Mouse (Mus musculus) adrenal gland, adult (tissue): ENCODE results near the gene Olfr1046.
"Not testable (repeated sequence)": the region's sequence is repeated elsewhere in the genome, so short reads cannot be mapped to it uniquely, and the experiment has no call there.

Experiments
- DNase-seq, 2 experiments: peaks; one replicate each; pipeline ENCODE4 v3.0.0; 2022 to 2023; ENCODE audit warnings: low spot score in 1 of 2; ENCODE audit not compliant: inconsistent age in 2 of 2

Gene Olfr1046

GRCm38 (mm10) chr2:86219214-86219613 is at the start of gene Olfr1046:
TSS of gene Olfr1046 (minus strand) at chr2:86219314.
- no peak for DNase-seq

- DNase-seq, result not testable (repeated sequence)
These were observed 39.1 kb upstream of the Olfr1046 start, which contains the start of gene Olfr1049 for GRCm38 (mm10) chr2:86258228-86258627. TSS of gene Olfr1049 (minus strand) at chr2:86258328.

DNA sequence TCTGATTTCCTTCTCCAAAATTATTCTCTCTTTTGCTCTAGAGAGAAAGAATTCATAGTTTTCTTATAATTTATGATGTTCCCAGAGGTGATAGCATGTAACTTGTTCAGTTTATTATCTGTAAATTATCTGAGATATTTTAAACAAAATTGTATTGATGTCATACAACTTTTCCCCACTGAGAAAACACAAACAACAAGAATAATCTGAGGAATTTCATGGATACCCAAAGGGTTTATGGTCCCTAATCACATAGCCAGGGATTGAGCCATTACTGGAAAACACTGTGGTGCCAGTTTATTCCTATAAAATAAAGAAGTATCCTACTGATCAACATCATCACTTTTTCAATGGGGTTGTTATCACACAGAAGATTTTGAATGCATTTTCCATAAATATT is 21.1 kb upstream of the Olfr1046 start, which contains the start of gene Olfr1048:
Gene Olfr1048 (minus strand): TSS at position 101 of the 400 bp plus-strand sequence.
- DNase-seq, result no peak

DNA sequence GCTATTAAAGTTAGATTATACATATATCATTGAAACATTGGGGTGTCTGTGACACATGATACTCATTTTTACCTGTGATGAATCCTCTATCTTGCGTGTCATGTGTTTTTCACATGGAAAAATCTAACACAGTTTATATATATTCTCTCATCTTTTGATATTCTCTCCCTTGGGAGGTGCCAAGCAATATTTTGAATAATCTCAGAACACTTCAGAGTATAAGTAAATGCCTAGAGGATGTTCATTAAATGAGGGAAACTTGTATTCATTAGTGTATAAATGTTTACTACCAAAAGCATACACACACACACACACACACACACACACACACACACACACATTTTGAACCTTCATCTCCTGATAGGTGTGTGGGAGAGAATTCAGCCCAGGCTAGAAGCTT is 12.2 kb upstream of the Olfr1046 start, which contains the start of gene Olfr1047:
Gene Olfr1047 (minus strand): TSS at position 101 of the 400 bp plus-strand sequence.
- no peak for DNase-seq

DNA sequence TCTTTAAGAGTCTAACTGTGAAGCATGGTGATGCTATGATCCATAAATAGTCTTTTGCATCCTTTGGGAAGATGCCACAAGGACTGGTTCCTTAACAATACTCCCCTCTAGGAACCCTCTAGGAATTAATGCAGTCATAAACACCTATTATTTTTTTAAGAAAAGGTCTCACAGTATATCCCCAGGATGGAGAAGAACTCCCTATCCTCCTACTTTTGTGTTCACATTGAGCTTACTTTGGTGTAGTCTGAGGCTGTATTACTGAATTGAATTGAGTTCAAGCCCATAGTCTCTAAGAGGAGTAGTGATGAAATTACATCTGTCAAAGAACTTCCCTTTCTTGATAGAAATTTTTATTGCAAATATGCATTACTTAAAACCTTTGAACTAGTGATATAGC is 16.2 kb downstream of the Olfr1046 start, which contains the start of gene Olfr1045:
Gene Olfr1045 (minus strand): TSS at position 101 of the 400 bp plus-strand sequence.
- peak in 1 of 2 experiments; percentile 0 for DNase-seq

DNA sequence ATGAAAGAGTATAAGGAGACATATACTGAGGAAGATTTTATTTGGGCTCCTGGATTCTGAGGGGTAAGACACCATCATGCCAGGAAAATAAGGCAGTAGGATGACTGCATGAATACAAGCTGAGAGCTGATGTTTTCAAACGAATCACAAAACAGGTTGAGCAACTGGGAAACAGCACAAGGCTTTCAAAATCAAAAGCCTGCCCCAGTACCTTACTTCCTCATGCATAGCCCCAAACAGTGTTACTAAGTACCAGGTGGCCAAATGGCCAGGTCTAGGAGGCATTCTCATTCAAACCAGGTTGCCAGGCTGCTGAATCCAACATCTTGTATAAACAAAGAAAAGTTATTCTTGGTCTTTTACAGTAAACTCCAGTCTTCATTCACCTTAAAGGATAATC is 23.3 kb downstream of the Olfr1046 start:
- DNase-seq, result no peak

DNA sequence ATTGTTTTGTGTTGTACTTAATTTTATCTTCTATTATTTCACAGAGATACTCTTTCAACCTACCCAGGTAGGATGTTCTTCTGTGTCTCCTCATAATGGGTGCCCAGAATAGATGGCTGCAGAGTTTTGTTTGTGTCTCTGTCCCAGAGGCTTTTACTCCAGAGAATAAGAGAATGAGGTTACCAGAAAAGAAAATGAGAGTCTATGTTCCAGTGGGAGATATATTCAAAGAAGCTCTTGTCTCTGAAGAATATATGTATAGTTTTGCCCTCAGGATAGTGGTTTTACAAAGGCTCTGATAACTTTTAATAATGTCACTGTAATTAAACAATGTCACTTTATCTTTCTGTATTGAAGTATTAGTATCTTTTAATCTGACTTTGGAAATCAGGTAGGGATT is 33.5 kb downstream of the Olfr1046 start, which contains the start of gene Olfr52:
Gene Olfr52 (minus strand): TSS at position 101 of the 400 bp plus-strand sequence.
- DNase-seq, result no peak

- no peak for DNase-seq
These were observed 39.2 kb downstream of the Olfr1046 start for GRCm38 (mm10) chr2:86179950-86180349.

DNA sequence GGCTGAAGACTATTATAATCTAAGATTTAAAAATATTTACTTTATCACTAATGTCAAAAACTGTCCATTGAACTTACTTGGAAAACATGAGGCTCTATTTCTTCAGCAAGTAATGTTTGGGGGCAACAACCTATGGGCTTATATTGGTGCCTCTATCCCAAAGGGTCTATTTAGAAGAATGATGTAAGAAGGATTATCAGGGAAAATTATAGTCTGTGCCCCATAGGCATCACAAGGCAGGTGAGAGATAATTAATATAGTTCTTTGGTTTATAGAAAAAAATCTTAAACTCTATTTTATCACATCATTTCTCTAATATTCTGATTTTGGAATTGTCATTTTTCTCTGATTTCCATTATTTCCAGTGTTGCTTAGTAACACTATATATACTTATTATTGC is 41.4 kb downstream of the Olfr1046 start, which contains the start of gene Olfr1044:
Gene Olfr1044 (minus strand): TSS at position 101 of the 400 bp plus-strand sequence.
- no peak for DNase-seq

DNA sequence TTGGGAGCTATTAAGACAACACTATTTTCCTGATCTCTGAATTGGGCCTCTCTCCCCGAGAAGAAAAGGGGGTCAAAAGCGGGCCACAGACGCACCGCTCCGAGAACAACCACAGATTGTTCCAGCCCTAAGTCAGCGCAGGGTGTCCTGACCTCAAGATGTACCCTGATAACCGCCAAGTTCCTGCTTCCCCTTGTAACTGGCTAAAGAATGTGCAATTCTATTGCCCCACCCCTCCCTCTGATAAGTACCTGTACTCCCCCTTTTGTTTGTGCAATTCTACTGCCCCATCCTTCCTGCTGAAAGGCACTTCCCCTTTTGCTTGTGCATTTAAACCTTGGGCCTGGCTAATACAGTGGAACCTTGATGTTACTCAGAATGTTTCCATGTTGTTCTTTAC is 43.7 kb downstream of the Olfr1046 start:
- not testable (repeated sequence) for DNase-seq

DNA sequence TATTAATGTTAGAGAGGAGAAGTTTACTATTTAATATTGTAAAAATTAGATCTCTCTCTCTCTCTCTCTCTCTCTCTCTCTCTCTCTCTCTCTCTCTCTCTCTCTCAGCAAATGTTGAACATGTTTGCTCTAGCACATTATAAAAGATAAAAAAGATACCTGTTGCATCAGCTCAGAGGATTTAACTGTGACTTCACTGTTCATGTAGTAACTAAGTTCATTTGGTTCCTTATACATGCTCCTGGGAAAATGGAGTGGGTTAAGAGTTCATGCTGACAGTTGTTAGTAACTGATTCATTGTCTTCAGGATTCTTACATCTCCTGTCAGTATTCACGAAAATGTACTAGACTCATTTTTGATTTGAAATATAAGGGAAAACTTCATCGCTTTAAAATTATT is 51.7 kb downstream of the Olfr1046 start, which contains the start of gene Olfr1043:
Gene Olfr1043 (minus strand): TSS at position 101 of the 400 bp plus-strand sequence.
- no peak for DNase-seq
